Mouse (Mus musculus) hindbrain, embryonic 10.5 days (tissue): ENCODE measurements around the gene Dnajc4. TPM values are rescaled to one million over a fixed set of nuclear protein-coding genes. Genes with fewer than 3 reads are reported as not detected.
"Not testable (repeated sequence)": the region's sequence is repeated elsewhere in the genome, so short reads cannot be mapped to it uniquely, and the experiment has no call there.

Experiments used
- DNase-seq: peaks from one replicate; pipeline ENCODE4 v3.0.0-alpha.2; 2017; ENCODE audit warnings: low spot score
- H3K27ac ChIP-seq: fragments of 300-500 bp; sonication (generic); 2 replicates; pipeline ENCODE4 v1.5.1; 2016; ENCODE audit warnings: mild to moderate bottlenecking, moderate library complexity
- H3K27me3 ChIP-seq: fragments of 300-500 bp; sonication (generic); 2 replicates; pipeline ENCODE4 v1.6.1; 2016; ENCODE audit warnings: mild to moderate bottlenecking; ENCODE audit not compliant: poor library complexity, insufficient read depth, severe bottlenecking
- H3K36me3 ChIP-seq: fragments of 300-500 bp; sonication (generic); 2 replicates; pipeline ENCODE4 v1.6.1; 2016; ENCODE audit warnings: mild to moderate bottlenecking, moderate library complexity
- H3K4me1 ChIP-seq: fragments of 300-500 bp; sonication (generic); replicated peaks from 2 replicates; pipeline ENCODE4 v1.6.1; 2016; ENCODE audit warnings: mild to moderate bottlenecking
- H3K4me3 ChIP-seq: fragments of 300-500 bp; sonication (generic); 2 replicates; pipeline ENCODE4 v1.5.1; 2016; ENCODE audit warnings: mild to moderate bottlenecking, moderate library complexity
- H3K9me3 ChIP-seq: fragments of 300-500 bp; sonication (generic); 2 replicates; pipeline ENCODE4 v1.6.1; 2016; ENCODE audit warnings: mild to moderate bottlenecking, moderate library complexity
- WGBS: fragments of 180-500 bp; shearing (Covaris S2); methylation state at CpG from one replicate; pipeline ENCODE4 v1.1.7; 2016; 5-methylcytosine and 5-hydroxymethylcytosine counted together
- polyA plus RNA-seq: library from polyadenylated mRNA; unstranded; fragments of >200 nt; fragmentation: Nextera tagmentation; extraction: Ambion mirVana; gene quantifications from 2 replicates; pipeline ENCODE4 v1.2.1, GENCODE M21; 2016

Dnajc4 gene
- polyA plus RNA-seq, 1 experiment from 2014 or later, result 23.3 TPM

- Histone ChIP-seq H3K27ac (no peak overlapping the region), H3K4me3 (no peak overlapping the region), H3K9me3 (no peaks in the 10 kb centered on the region), H3K36me3 (peaks cover 56% of the 10 kb centered on the region), H3K27me3 (no peaks in the 10 kb centered on the region), H3K4me1 (no peaks in the 10 kb centered on the region)
- 90% methylated on average over 20 of the region's 20 CpGs for WGBS
- DNase-seq, result no peak
Measured at GRCm38 (mm10) chr19:7014481-7015135, 22.2 kb upstream of the Dnajc4 start.

- Histone ChIP-seq H3K9me3 (no peaks in the 10 kb centered on the region), H3K4me1 (no peaks in the 10 kb centered on the region), H3K27ac (no peak overlapping the region), H3K27me3 (no peaks in the 10 kb centered on the region), H3K4me3 (no peak overlapping the region), H3K36me3 (peaks cover 49% of the 10 kb centered on the region)
- WGBS, result 87% methylated on average over 9 of the region's 9 CpGs
- DNase-seq, result no peak
Measured at GRCm38 (mm10) chr19:7013984-7014383, 21.6 kb upstream of the Dnajc4 start.

- DNase-seq, result no peak
- Histone ChIP-seq H3K36me3 (peaks cover 34% of the 10 kb centered on the region), H3K27ac (no peak overlapping the region), H3K9me3 (no peaks in the 10 kb centered on the region), H3K27me3 (no peaks in the 10 kb centered on the region), H3K4me1 (no peaks in the 10 kb centered on the region), H3K4me3 (no peak overlapping the region)
- WGBS, result 82% methylated on average over 4 of the region's 4 CpGs
Measured at GRCm38 (mm10) chr19:7012426-7012825, 20.1 kb upstream of the Dnajc4 start.

GRCm38 (mm10) chr19:7006892-7007593 is 14.7 kb upstream of the Dnajc4 start:
- no peaks in the 10 kb centered on the region for H3K27me3 ChIP-seq
- H3K36me3 ChIP-seq, result 0 out of 2 replicates have a peak, but pooled peaks cover 5% of the 10 kb centered on the region
- no peak for DNase-seq
- 90% methylated on average over 9 of the region's 9 CpGs for WGBS
- no peaks in the 10 kb centered on the region for H3K9me3 ChIP-seq
- 0 out of 2 replicates have a peak, but pooled peaks cover 3% of the 10 kb centered on the region for H3K4me1 ChIP-seq
- H3K4me3 ChIP-seq, result no peak overlapping the region
- H3K27ac ChIP-seq, result no peak overlapping the region

- 93% methylated on average over 19 of the region's 19 CpGs for WGBS
- H3K27me3 ChIP-seq, result no peaks in the 10 kb centered on the region
- no peak overlapping the region for H3K4me3 ChIP-seq
- DNase-seq, result no peak
- H3K36me3 ChIP-seq, result peaks cover 43% of the 10 kb centered on the region
- H3K27ac ChIP-seq, result no peak overlapping the region
- peaks cover 32% of the 10 kb centered on the region for H3K4me1 ChIP-seq
- H3K9me3 ChIP-seq, result no peaks in the 10 kb centered on the region
Measured at GRCm38 (mm10) chr19:6999360-7000063, 7.1 kb upstream of the Dnajc4 start.

GRCm38 (mm10) chr19:6997721-6998290 is 5.4 kb upstream of the Dnajc4 start:
- H3K27ac ChIP-seq, result no peak overlapping the region
- no peaks in the 10 kb centered on the region for H3K9me3 ChIP-seq
- H3K36me3 ChIP-seq, result peaks cover 43% of the 10 kb centered on the region
- 84% methylated on average over 9 of the region's 9 CpGs for WGBS
- no peaks in the 10 kb centered on the region for H3K27me3 ChIP-seq
- no peak for DNase-seq
- peaks cover 44% of the 10 kb centered on the region for H3K4me1 ChIP-seq
- H3K4me3 ChIP-seq, result no peak overlapping the region

- Histone ChIP-seq H3K27me3 (no peaks in the 10 kb centered on the region), H3K9me3 (no peaks in the 10 kb centered on the region), H3K4me1 (peaks cover 55% of the 10 kb centered on the region), H3K4me3 (peak within 1 kb of the TSS; percentile 72), H3K36me3 (peaks cover 31% of the 10 kb centered on the region), H3K27ac (peak within 1 kb of the TSS; percentile 90)
- peak; percentile 90 for DNase-seq
- WGBS, result under 1% methylated on average over 24 of the region's 24 CpGs
Measured at GRCm38 (mm10) chr19:6996006-6996405, 3.6 kb upstream of the Dnajc4 start, which contains the start of the genes Nudt22 and Trpt1. Gene Nudt22 (minus strand): TSS chr19:6996117. Gene Trpt1 (plus strand): TSS chr19:6996131.

GRCm38 (mm10) chr19:6995255-6995991 is 3.1 kb upstream of the Dnajc4 start:
- no peaks in the 10 kb centered on the region for H3K9me3 ChIP-seq
- peak overlapping the region; percentile 90 for H3K27ac ChIP-seq
- peaks cover 28% of the 10 kb centered on the region for H3K36me3 ChIP-seq
- WGBS, result 50% methylated on average over 21 of the region's 21 CpGs
- H3K4me3 ChIP-seq, result peak overlapping the region; percentile 72
- DNase-seq, result no peak
- H3K4me1 ChIP-seq, result peaks cover 55% of the 10 kb centered on the region
- H3K27me3 ChIP-seq, result no peaks in the 10 kb centered on the region

- Histone ChIP-seq H3K4me3 (no peak overlapping the region), H3K36me3 (peaks cover 18% of the 10 kb centered on the region), H3K27me3 (no peaks in the 10 kb centered on the region), H3K4me1 (peaks cover 57% of the 10 kb centered on the region), H3K9me3 (no peaks in the 10 kb centered on the region), H3K27ac (no peak overlapping the region)
- DNase-seq, result no peak
- WGBS, result 86% methylated on average over 8 of the region's 8 CpGs
Measured at GRCm38 (mm10) chr19:6994489-6994888, 2.1 kb upstream of the Dnajc4 start.

GRCm38 (mm10) chr19:6994002-6994401 is 1.6 kb upstream of the Dnajc4 start:
- H3K4me1 ChIP-seq, result peaks cover 61% of the 10 kb centered on the region
- H3K4me3 ChIP-seq, result no peak overlapping the region
- H3K36me3 ChIP-seq, result peaks cover 17% of the 10 kb centered on the region
- 85% methylated on average over 8 of the region's 8 CpGs for WGBS
- no peak overlapping the region for H3K27ac ChIP-seq
- no peaks in the 10 kb centered on the region for H3K9me3 ChIP-seq
- DNase-seq, result no peak
- no peaks in the 10 kb centered on the region for H3K27me3 ChIP-seq

- peaks cover 9% of the 10 kb centered on the region for H3K36me3 ChIP-seq
- no peaks in the 10 kb centered on the region for H3K27me3 ChIP-seq
- DNase-seq, result no peak
- 61% methylated on average over 14 of the region's 14 CpGs for WGBS
- no peaks in the 10 kb centered on the region for H3K9me3 ChIP-seq
- peak overlapping the region; percentile 89 for H3K27ac ChIP-seq
- H3K4me1 ChIP-seq, result peaks cover 64% of the 10 kb centered on the region
- peak overlapping the region; percentile 69 for H3K4me3 ChIP-seq
Measured at GRCm38 (mm10) chr19:6993011-6993770, 819 bp upstream of the Dnajc4 start.

GRCm38 (mm10) chr19:6991166-6991565 is 1.2 kb downstream of the Dnajc4 start:
- not testable (repeated sequence) for H3K27ac ChIP-seq, H3K9me3 ChIP-seq, H3K36me3 ChIP-seq, H3K27me3 ChIP-seq, H3K4me3 ChIP-seq, DNase-seq
- 94% methylated on average over 6 of the region's 6 CpGs for WGBS
- peaks cover 72% of the 10 kb centered on the region for H3K4me1 ChIP-seq
